Mouse (Mus musculus): ENCODE results near the gene Fam161a. TPM values are rescaled to one million over a fixed set of nuclear protein-coding genes. Genes with fewer than 3 reads are reported as not detected.

The Fam161a gene
- polyA plus RNA-seq, 1 experiment from 2014 or later: 3.2 TPM

DNA sequence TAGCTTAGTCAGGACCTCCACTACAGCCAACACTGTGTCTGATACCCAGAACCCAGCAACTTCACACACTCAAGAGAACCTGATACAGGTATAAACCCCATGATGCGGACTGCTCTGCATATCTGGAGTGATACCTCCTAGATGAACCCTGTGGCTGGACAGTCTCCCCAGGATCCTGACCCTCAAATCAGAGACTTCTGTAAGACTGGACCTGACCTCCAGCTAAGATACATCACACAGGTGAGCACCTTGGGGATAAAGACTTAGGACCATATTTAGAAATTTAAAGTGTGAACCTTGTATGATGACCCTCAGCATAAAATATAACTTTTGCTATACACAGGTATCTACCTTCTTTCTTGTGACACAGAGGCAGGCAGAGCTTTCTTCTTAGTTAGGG is 36.8 kb upstream of the Fam161a start:
- H3K4me2 ChIP-seq (replicated peaks; ENCODE audit: low read depth): no peak overlapping the region
- no peaks in the 10 kb centered on the region for H3K27me3 ChIP-seq (ENCODE audit: control insufficient read depth, insufficient read depth, low read length)
- H3K9ac ChIP-seq (ENCODE audit: low read length): no peak overlapping the region
- DNase-seq (ENCODE audit: low spot score) (no peak), ATAC-seq (ENCODE audit: low FRiP score, low TSS enrichment) (no peak)
- no peaks in the 10 kb centered on the region for H3K36me3 ChIP-seq (ENCODE audit: control insufficient read depth, insufficient read depth, low read length)
- no peak for TF ChIP-seq CTCF (IDR thresholded peaks at IDR 0.05; ENCODE audit: low read depth)
- no peak for TF ChIP-seq EP300 (optimal IDR thresholded peaks at IDR 0.05)
- WGBS: 93% methylated on average over 1 of the region's 1 CpGs
- no peak overlapping the region for H3K4me3 ChIP-seq (ENCODE audit: low read depth, low read length)
- H3K9me3 ChIP-seq (ENCODE audit: control insufficient read depth, low read length): peaks cover 11% of the 10 kb centered on the region; the same call in 1 of the 2 replicates
- no peak overlapping the region for H3K27ac ChIP-seq (replicated peaks)
- H3K4me1 ChIP-seq (replicated peaks; ENCODE audit: control insufficient read depth, insufficient read depth): no peaks in the 10 kb centered on the region

- Histone ChIP-seq H3K9me3 (ENCODE audit: control insufficient read depth, low read length) (peaks cover 11% of the 10 kb centered on the region; the same call in 1 of the 2 replicates), H3K4me1 (replicated peaks; ENCODE audit: control insufficient read depth, insufficient read depth) (no peaks in the 10 kb centered on the region), H3K36me3 (ENCODE audit: control insufficient read depth, insufficient read depth, low read length) (no peaks in the 10 kb centered on the region), H3K27me3 (ENCODE audit: control insufficient read depth, insufficient read depth, low read length) (no peaks in the 10 kb centered on the region), H3K9ac (ENCODE audit: low read length) (peak within 1 kb of the TSS; percentile 65), H3K27ac (replicated peaks) (peak within 1 kb of the TSS; percentile 85), H3K4me2 (replicated peaks; ENCODE audit: low read depth) (peak within 1 kb of the TSS; percentile 73), H3K4me3 (ENCODE audit: low read depth, low read length) (peak within 1 kb of the TSS; percentile 58)
- no peak for TF ChIP-seq EP300 (optimal IDR thresholded peaks at IDR 0.05)
- TF ChIP-seq CTCF (IDR thresholded peaks at IDR 0.05; ENCODE audit: low read depth): no peak; the same call in 1 of the 2 replicates
- WGBS: 49% methylated on average over 56 of the region's 56 CpGs
- peak; percentile 76 for ATAC-seq (ENCODE audit: low FRiP score, low TSS enrichment)
- DNase-seq (ENCODE audit: low spot score): peak; percentile 55
Measured at GRCm38 (mm10) chr11:22971835-22972709, 35.3 kb upstream of the Fam161a start, which contains the start of gene Zrsr1. Zrsr1 (plus strand) TSS chr11:22972005.

DNA sequence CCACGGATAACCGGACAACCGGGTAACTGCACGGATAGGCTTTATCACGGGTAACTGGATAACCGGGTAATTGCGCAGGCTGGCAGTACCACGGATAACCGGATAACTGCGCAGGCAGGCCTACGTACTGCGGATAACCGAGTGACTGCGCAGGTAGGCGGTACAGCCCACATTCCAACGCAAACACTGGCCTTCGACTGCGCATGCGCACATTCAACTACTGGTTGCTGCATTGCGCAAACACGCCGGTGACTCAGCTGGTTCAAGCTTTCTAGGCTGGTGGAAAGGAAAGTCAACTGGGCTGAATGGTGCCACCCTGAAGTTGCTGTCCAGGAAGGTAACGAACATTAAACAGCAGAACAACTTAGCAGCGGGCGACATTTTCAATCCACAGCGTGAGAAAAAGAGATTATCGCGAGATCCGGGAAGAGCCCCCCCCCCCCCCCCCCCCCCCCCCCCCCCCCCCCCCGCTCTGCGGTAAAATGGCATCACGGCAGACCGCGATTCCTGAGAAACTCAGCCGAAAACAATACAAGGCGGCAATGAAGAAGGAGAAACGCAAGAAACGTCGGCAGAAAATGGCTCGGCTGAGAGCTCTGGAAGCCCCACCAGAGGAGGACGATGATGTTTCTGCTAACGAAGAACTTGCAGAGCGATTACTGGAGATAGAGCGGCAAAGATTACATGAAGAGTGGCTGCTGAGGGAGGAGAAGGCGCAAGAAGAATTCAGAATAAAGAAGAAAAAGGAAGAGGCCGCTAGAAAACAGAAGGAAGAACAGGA is 34.4 kb upstream of the Fam161a start:
- TF ChIP-seq CTCF (IDR thresholded peaks at IDR 0.05; ENCODE audit: low read depth) (no peak), EP300 (optimal IDR thresholded peaks at IDR 0.05) (no peak)
- H3K9me3 ChIP-seq (ENCODE audit: control insufficient read depth, low read length): peaks cover 8% of the 10 kb centered on the region; the same call in 1 of the 2 replicates

DNA sequence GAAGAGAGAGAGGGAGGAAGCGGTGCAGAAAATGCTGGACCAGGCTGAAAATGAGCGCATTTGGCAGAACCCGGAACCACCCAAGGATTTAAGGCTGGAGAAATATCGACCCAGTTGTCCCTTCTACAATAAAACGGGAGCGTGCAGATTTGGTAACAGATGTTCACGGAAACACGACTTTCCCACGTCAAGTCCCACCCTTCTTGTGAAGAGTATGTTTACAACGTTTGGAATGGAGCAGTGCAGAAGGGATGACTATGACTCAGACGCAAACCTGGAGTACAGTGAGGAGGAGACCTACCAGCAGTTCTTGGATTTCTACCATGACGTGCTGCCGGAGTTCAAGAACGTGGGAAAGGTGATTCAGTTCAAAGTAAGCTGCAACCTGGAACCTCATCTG is 33.7 kb upstream of the Fam161a start:
- H3K4me3 ChIP-seq (ENCODE audit: low read depth, low read length): peak overlapping the region; percentile 50
- TF ChIP-seq EP300 (optimal IDR thresholded peaks at IDR 0.05): no peak
- TF ChIP-seq CTCF (IDR thresholded peaks at IDR 0.05; ENCODE audit: low read depth): no peak
- no peaks in the 10 kb centered on the region for H3K27me3 ChIP-seq (ENCODE audit: control insufficient read depth, insufficient read depth, low read length)
- peaks cover 8% of the 10 kb centered on the region; the same call in 1 of the 2 replicates for H3K9me3 ChIP-seq (ENCODE audit: control insufficient read depth, low read length)
- peak overlapping the region; percentile 60 for H3K4me2 ChIP-seq (replicated peaks; ENCODE audit: low read depth)
- peak overlapping the region; percentile 60 for H3K9ac ChIP-seq (ENCODE audit: low read length)
- 43% methylated on average over 14 of the region's 14 CpGs for WGBS
- H3K4me1 ChIP-seq (replicated peaks; ENCODE audit: control insufficient read depth, insufficient read depth): no peaks in the 10 kb centered on the region
- 0 out of 2 replicates have a peak, but pooled peaks cover 7% of the 10 kb centered on the region for H3K36me3 ChIP-seq (ENCODE audit: control insufficient read depth, insufficient read depth, low read length)
- H3K27ac ChIP-seq (replicated peaks): peak overlapping the region; percentile 82
- ATAC-seq (ENCODE audit: low FRiP score, low TSS enrichment) (peak; percentile 51), DNase-seq (ENCODE audit: low spot score) (peak; percentile 25)

More for the DNA sequence above, 34.4 kb upstream of the Fam161a start:
- H3K27me3 ChIP-seq (ENCODE audit: control insufficient read depth, insufficient read depth, low read length): no peaks in the 10 kb centered on the region
- peak overlapping the region; percentile 73 for H3K4me2 ChIP-seq (replicated peaks; ENCODE audit: low read depth)
- 48% methylated on average over 42 of the region's 46 CpGs for WGBS
- H3K36me3 ChIP-seq (ENCODE audit: control insufficient read depth, insufficient read depth, low read length): 0 out of 2 replicates have a peak, but pooled peaks cover 4% of the 10 kb centered on the region
- peak overlapping the region; percentile 85 for H3K27ac ChIP-seq (replicated peaks)
- H3K4me3 ChIP-seq (ENCODE audit: low read depth, low read length): peak overlapping the region; percentile 58
- DNase-seq (ENCODE audit: low spot score) (peak; percentile 82), ATAC-seq (ENCODE audit: low FRiP score, low TSS enrichment) (peak; percentile 63)
- peak overlapping the region; percentile 65 for H3K9ac ChIP-seq (ENCODE audit: low read length)
- H3K4me1 ChIP-seq (replicated peaks; ENCODE audit: control insufficient read depth, insufficient read depth): no peaks in the 10 kb centered on the region

GRCm38 (mm10) chr11:22978215-22978614 is 29.1 kb upstream of the Fam161a start:
- TF ChIP-seq CTCF (IDR thresholded peaks at IDR 0.05; ENCODE audit: low read depth) (no peak), EP300 (optimal IDR thresholded peaks at IDR 0.05) (no peak)
- DNase-seq (ENCODE audit: low spot score) (no peak), ATAC-seq (ENCODE audit: low FRiP score, low TSS enrichment) (no peak)
- Histone ChIP-seq H3K4me1 (replicated peaks; ENCODE audit: control insufficient read depth, insufficient read depth) (peaks cover 4% of the 10 kb centered on the region), H3K27ac (replicated peaks) (no peak overlapping the region), H3K9ac (ENCODE audit: low read length) (no peak overlapping the region), H3K27me3 (ENCODE audit: control insufficient read depth, insufficient read depth, low read length) (no peaks in the 10 kb centered on the region), H3K36me3 (ENCODE audit: control insufficient read depth, insufficient read depth, low read length) (0 out of 2 replicates have a peak, but pooled peaks cover 7% of the 10 kb centered on the region), H3K4me2 (replicated peaks; ENCODE audit: low read depth) (no peak overlapping the region), H3K4me3 (ENCODE audit: low read depth, low read length) (no peak overlapping the region), H3K9me3 (ENCODE audit: control insufficient read depth, low read length) (no peaks in the 10 kb centered on the region)
- WGBS: 94% methylated on average over 3 of the region's 3 CpGs

All from stomach, postnatal 0 days (tissue).